Mouse (Mus musculus) heart, embryonic 14.5 days (tissue): ENCODE measurements at regions not wholly inside any gene's neighbourhood (a gene's known extent, or its start where the extent isn't known, plus 50 kb on each side); places are given as distances from the start of the nearest gene placed in this dataset.

Source experiments
- ATAC-seq: fragments of 200-750 bp; cut with Nextera tagmentation; 2 replicates; pipeline ENCODE4 v1.8.0; 2017; ENCODE audit warnings: low read depth, moderate TSS enrichment; ENCODE audit not compliant: insufficient number of reproducible peaks, insufficient read depth, low FRiP score
- H3K27ac ChIP-seq, 2 experiments: fragments of 200-500 bp in 1 of 2; fragments of 300-500 bp in 1 of 2; sonication (generic) in 1 of 2; replicated peaks in 1 of 2; 2 replicates each; pipeline ENCODE4 v1.5.1; 2012 to 2014; ENCODE audit warnings: low read depth in 2 of 2, low read length in 2 of 2, control low read depth in 1 of 2, mild to moderate bottlenecking in 1 of 2, mixed read lengths in 1 of 2; ENCODE audit not compliant: control insufficient read depth in 1 of 2, insufficient read depth in 1 of 2
- H3K27me3 ChIP-seq: fragments of 300-500 bp; sonication (generic); 2 replicates; pipeline ENCODE4 v1.6.1; 2014; ENCODE audit warnings: mild to moderate bottlenecking, low read length, control low read depth; ENCODE audit not compliant: control insufficient read depth, insufficient read depth
- H3K36me3 ChIP-seq: fragments of 300-500 bp; sonication (generic); 2 replicates; pipeline ENCODE4 v1.6.1; 2014; ENCODE audit warnings: mild to moderate bottlenecking, control low read depth, low read length, mixed read lengths; ENCODE audit not compliant: control insufficient read depth, insufficient read depth
- H3K4me1 ChIP-seq, 2 experiments: fragments of 200-500 bp in 1 of 2; fragments of 300-500 bp in 1 of 2; sonication (generic) in 1 of 2; 2 replicates each; pipeline ENCODE4 v1.6.1; 2012 to 2014; ENCODE audit warnings: low read length in 2 of 2, control low read depth in 1 of 2, mixed read lengths in 1 of 2; ENCODE audit not compliant: control insufficient read depth in 2 of 2, insufficient read depth in 2 of 2
- H3K4me2 ChIP-seq: fragments of 300-500 bp; sonication (generic); 2 replicates; pipeline ENCODE4 v1.6.1; 2014; ENCODE audit warnings: mild to moderate bottlenecking, low read length
- H3K4me3 ChIP-seq, 2 experiments: fragments of 200-500 bp in 1 of 2; fragments of 300-500 bp in 1 of 2; sonication (generic) in 1 of 2; 2 replicates each; pipeline ENCODE4 v1.5.1; 2012 to 2014; ENCODE audit warnings: low read length in 2 of 2, mild to moderate bottlenecking in 2 of 2, control low read depth in 1 of 2, low read depth in 1 of 2, moderate library complexity in 1 of 2; ENCODE audit not compliant: control insufficient read depth in 1 of 2, insufficient read depth in 1 of 2
- H3K9ac ChIP-seq: fragments of 300-500 bp; sonication (generic); 2 replicates; pipeline ENCODE4 v1.6.1; 2014; ENCODE audit warnings: mild to moderate bottlenecking, low read length
- H3K9me3 ChIP-seq: fragments of 300-500 bp; sonication (generic); 2 replicates; pipeline ENCODE4 v1.6.1; 2016; ENCODE audit warnings: low read length, control low read depth; ENCODE audit not compliant: control insufficient read depth
- WGBS: fragments of 180-500 bp; shearing (Covaris S2); extraction: QIAGEN DNeasy Blood & Tissue Kit; methylation state at CpG from one replicate; pipeline ENCODE4 v1.1.7; 2014; 5-methylcytosine and 5-hydroxymethylcytosine counted together

DNA sequence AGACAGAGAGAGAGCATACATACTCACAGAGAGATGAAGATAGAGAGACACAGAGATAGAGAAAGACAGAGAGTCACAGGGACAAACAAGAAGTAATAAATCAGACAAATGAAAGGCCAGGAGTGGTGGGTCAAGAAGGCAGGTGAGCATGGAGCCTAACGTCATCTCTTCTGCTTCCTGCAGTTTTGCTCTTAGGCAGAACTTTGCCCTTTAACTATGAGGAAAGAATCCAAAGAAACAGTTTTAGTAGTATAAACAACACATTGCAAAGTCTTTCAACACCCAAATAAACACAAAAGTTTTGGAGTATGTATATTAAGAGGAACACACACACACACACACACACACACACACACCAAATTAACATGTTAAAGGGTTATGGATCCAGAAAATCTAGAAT lies 225.8 kb downstream of the Tgfb2 start:
- H3K4me3 ChIP-seq, result no peak overlapping the region
- H3K9me3 ChIP-seq, result no peaks in the 10 kb centered on the region
- H3K27ac ChIP-seq, result no peak overlapping the region
- ATAC-seq, result no peak
- no peak overlapping the region for H3K9ac ChIP-seq
- H3K36me3 ChIP-seq, result no peaks in the 10 kb centered on the region
- peaks cover 0 to 4% of the 10 kb centered on the region in 2 experiments; a peak in 2 of 4 replicates for H3K4me1 ChIP-seq
- 70% methylated on average over 1 of the region's 1 CpGs for WGBS
- no peak overlapping the region for H3K4me2 ChIP-seq
- no peaks in the 10 kb centered on the region for H3K27me3 ChIP-seq

DNA sequence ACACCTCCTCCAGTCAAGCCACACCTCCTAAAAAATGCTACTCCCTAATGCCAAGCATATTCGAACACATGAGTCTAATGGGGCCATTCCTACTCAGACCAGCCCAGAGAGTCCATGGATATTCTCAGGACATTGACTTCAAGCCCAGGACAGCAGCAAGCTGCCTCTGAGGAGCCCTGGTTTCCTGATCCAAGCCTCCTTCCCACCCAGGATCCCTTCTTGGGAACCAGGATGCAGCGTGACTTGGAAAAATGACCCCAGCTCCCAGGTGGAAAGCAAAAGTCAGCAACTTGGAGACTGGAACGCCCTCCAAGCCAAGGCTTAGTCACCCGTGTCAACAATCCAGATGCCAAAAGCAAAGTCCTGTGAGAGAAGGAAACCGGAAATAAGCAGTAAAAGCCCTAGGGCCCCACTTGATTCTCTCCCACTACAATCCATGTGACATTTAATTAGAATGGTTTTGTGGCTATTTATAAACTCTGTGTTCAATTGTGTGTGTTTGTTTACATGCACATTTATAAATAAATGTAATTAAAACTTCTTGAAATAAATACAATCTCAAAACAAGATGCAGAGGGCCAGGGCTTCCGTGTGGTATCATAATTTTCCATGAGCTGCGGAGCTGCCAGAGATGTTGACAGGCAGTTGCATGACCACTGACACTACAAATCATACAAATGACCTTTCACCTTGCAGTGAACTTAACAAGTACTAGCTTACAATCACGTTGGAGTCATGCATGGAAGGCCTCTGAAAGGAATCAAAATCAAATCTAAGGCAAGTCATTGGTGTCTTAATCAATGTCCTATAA lies 227.2 kb downstream of the Tgfb2 start:
- Histone ChIP-seq H3K4me3 (no peak overlapping the region), H3K36me3 (no peaks in the 10 kb centered on the region), H3K4me2 (no peak overlapping the region), H3K27ac (no peak overlapping the region), H3K9me3 (no peaks in the 10 kb centered on the region), H3K9ac (no peak overlapping the region), H3K27me3 (no peaks in the 10 kb centered on the region), H3K4me1 (peaks cover 0 to 4% of the 10 kb centered on the region in 2 experiments; a peak in 2 of 4 replicates)
- ATAC-seq, result no peak
- WGBS, result 68% methylated on average over 8 of the region's 8 CpGs

DNA sequence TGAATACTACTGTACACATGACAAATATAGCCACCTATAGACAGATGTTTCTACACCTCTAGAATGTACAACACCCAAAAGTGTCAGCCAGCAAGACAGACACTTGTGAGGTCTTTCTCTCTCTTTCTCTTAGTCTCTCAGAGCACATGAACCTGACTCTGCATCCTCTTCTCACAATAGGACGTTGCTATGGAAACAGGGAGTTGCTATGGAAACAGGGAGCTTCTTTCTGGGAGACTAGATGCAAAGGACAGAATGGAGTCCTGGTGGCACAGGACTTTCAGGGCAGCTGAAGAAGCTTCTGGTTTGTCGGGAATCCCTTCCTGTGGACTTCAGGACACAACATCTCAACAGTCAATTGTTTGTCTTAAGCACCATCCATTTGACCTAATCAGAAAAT lies 230.9 kb downstream of the Tgfb2 start:
- peaks cover 0 to 2% of the 10 kb centered on the region in 2 experiments; a peak in 1 of 4 replicates for H3K4me1 ChIP-seq
- no peak overlapping the region for H3K4me2 ChIP-seq
- no peaks in the 10 kb centered on the region for H3K36me3 ChIP-seq
- H3K27ac ChIP-seq, result no peak overlapping the region
- no peak for ATAC-seq
- H3K27me3 ChIP-seq, result no peaks in the 10 kb centered on the region
- H3K9ac ChIP-seq, result no peak overlapping the region
- no peaks in the 10 kb centered on the region for H3K9me3 ChIP-seq
- 44% methylated on average over 2 of the region's 2 CpGs for WGBS
- H3K4me3 ChIP-seq, result no peak overlapping the region

DNA sequence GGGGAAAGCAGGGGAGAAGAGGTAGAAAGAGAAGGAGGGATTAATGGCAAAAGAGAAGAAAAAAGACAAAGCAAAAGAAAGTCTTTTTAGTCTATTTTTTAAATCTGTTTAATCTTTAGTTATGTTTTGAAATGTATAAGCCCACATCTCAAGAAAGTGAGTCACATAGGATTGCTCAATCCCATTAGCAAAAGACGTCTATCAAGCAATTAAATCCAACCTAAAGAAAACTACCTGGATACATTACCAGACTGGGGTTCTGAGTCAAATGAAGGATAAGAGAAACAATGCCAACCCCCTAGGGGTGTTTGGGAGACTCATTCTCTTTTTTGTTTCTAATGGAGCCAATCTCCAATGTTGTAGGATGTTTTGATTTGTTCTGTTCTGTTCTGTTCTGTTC lies 231.4 kb downstream of the Tgfb2 start:
- Histone ChIP-seq H3K27me3 (no peaks in the 10 kb centered on the region), H3K9ac (no peak overlapping the region), H3K36me3 (no peaks in the 10 kb centered on the region), H3K4me1 (peaks cover 0 to 2% of the 10 kb centered on the region in 2 experiments; a peak in 1 of 4 replicates), H3K4me2 (no peak overlapping the region), H3K27ac (no peak overlapping the region), H3K4me3 (no peak overlapping the region), H3K9me3 (no peaks in the 10 kb centered on the region)
- ATAC-seq, result no peak
- WGBS, result 78% methylated on average over 1 of the region's 1 CpGs

DNA sequence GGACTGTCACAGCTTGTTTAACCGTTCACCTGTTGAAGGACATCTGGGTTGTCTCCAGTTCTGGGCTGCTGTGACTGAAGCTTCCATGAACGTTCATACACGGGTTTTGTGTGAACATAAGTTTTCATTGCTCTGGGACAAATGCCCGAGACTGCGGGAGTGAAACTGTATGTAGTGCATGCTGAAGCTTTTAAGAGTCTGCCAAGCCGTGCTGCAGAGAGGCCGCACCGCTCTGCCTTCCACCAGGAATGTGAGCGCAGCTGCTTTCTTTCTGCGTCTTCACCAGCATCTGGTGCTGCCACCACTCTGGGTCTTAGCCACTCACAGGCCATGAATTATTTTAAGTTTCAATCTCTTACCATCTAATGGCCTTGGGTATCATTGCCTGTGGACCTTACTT lies 232.8 kb downstream of the Tgfb2 start:
- Histone ChIP-seq H3K4me2 (no peak overlapping the region), H3K27me3 (no peaks in the 10 kb centered on the region), H3K9me3 (no peaks in the 10 kb centered on the region), H3K4me1 (no peaks in the 10 kb centered on the region), H3K27ac (no peak overlapping the region), H3K9ac (no peak overlapping the region), H3K36me3 (no peaks in the 10 kb centered on the region), H3K4me3 (no peak overlapping the region)
- 73% methylated on average over 10 of the region's 10 CpGs for WGBS
- no peak for ATAC-seq

DNA sequence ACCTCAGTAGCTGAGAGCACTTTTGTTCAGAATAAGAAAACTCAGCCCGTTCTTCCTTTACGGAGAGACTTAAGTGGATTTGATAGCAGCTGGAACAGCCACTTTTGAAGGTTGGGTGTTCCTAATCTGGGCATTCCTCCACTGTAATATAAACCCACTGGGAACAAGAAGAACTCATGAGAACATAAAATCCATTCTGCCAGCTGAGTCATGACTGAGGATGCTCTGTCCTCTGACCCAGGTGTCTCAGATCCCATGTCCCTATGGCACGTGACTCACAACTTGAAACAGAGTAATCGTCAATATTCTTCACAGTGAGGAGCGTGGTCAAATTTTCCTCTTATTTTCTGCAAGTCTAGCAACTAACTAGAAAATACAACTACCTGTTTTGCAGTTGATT lies 240.3 kb downstream of the Tgfb2 start:
- Histone ChIP-seq H3K9me3 (0 out of 2 replicates have a peak, but pooled peaks cover 2% of the 10 kb centered on the region), H3K36me3 (no peaks in the 10 kb centered on the region), H3K9ac (no peak overlapping the region), H3K4me2 (no peak overlapping the region), H3K27ac (no peak overlapping the region), H3K4me1 (peaks cover 0 to 2% of the 10 kb centered on the region in 2 experiments; a peak in 1 of 4 replicates), H3K4me3 (no peak overlapping the region), H3K27me3 (no peaks in the 10 kb centered on the region)
- no peak for ATAC-seq
- WGBS, result 86% methylated on average over 5 of the region's 5 CpGs

DNA sequence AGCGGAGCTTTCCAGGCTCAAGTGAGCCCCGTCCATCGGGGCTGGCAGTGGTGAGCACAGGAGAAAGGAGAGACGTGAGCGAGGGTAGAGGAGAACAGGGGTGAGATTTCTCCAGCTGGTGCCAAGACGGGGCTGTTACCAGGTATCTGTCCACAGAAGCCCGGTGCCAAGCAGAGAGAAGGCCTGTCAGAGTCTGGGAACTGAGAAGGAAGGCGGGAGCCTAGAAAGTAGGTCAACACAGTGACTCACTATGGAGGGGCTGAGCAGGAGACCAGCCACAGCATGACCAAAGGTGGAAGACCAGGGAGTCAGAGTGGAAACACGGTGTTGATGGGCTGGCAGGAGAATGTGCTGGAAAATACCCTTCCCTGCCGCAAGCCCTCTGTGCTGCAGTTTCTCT lies 245.0 kb downstream of the Tgfb2 start:
- H3K4me1 ChIP-seq, result peaks cover 0 to 7% of the 10 kb centered on the region in 2 experiments; a peak in 2 of 4 replicates
- H3K9me3 ChIP-seq, result peaks cover 3% of the 10 kb centered on the region; the same call in 1 of the 2 replicates
- no peak overlapping the region for H3K9ac ChIP-seq
- H3K36me3 ChIP-seq, result no peaks in the 10 kb centered on the region
- H3K4me2 ChIP-seq, result no peak overlapping the region
- H3K4me3 ChIP-seq, result no peak overlapping the region
- H3K27ac ChIP-seq, result no peak overlapping the region
- ATAC-seq, result no peak; the same call in 1 of the 2 replicates
- WGBS, result 54% methylated on average over 10 of the region's 10 CpGs
- H3K27me3 ChIP-seq, result no peaks in the 10 kb centered on the region
